Mouse (Mus musculus) hindbrain, embryonic 12.5 days (tissue): Measurements from ENCODE around the gene Chst12. TPM values are rescaled to one million over a fixed set of nuclear protein-coding genes. Genes with fewer than 3 reads are reported as not detected.
"Not testable (repeated sequence)": the region's sequence is repeated elsewhere in the genome, so short reads cannot be mapped to it uniquely, and the experiment has no call there.

Source experiments
- ATAC-seq: fragments of 200-750 bp; cut with Nextera tagmentation; 2 replicates; pipeline ENCODE4 v1.8.0; 2017; ENCODE audit warnings: moderate TSS enrichment; ENCODE audit not compliant: low FRiP score
- H3K27ac ChIP-seq: fragments of 300-500 bp; sonication (generic); 2 replicates; pipeline ENCODE4 v1.5.1; 2016; ENCODE audit warnings: mild to moderate bottlenecking
- H3K27me3 ChIP-seq: fragments of 300-500 bp; sonication (generic); 2 replicates; pipeline ENCODE4 v1.6.1; 2016; ENCODE audit warnings: mild to moderate bottlenecking
- H3K36me3 ChIP-seq: fragments of 300-500 bp; sonication (generic); 2 replicates; pipeline ENCODE4 v1.6.1; 2016; ENCODE audit warnings: mild to moderate bottlenecking
- H3K4me1 ChIP-seq: fragments of 300-500 bp; sonication (generic); 2 replicates; pipeline ENCODE4 v1.6.1; 2016
- H3K4me2 ChIP-seq: fragments of 300-500 bp; sonication (generic); replicated peaks from 2 replicates; pipeline ENCODE4 v1.6.1; 2016; ENCODE audit warnings: mild to moderate bottlenecking
- H3K4me3 ChIP-seq: fragments of 300-500 bp; sonication (generic); 2 replicates; pipeline ENCODE4 v1.5.1; 2016; ENCODE audit warnings: mild to moderate bottlenecking
- H3K9ac ChIP-seq: fragments of 300-500 bp; sonication (generic); 2 replicates; pipeline ENCODE4 v1.6.1; 2016; ENCODE audit warnings: mild to moderate bottlenecking, moderate library complexity
- H3K9me3 ChIP-seq: fragments of 300-500 bp; sonication (generic); replicated peaks from 2 replicates; pipeline ENCODE4 v1.6.1; 2016; ENCODE audit warnings: mild to moderate bottlenecking
- WGBS: fragments of 180-500 bp; shearing (Covaris S2); methylation state at CpG from one replicate; pipeline ENCODE4 v1.1.7; 2016; 5-methylcytosine and 5-hydroxymethylcytosine counted together
- polyA plus RNA-seq: library from polyadenylated mRNA; unstranded; fragments of >200 nt; fragmentation: Nextera tagmentation; extraction: Ambion mirVana; gene quantifications from 2 replicates; pipeline ENCODE4 v1.2.1, GENCODE M21; 2016

Gene Chst12
- 16.1 and 19.6 TPM in 2 replicates for polyA plus RNA-seq

GRCm38 (mm10) chr5:140505208-140505780 lies at the start of gene Chst12:
Chst12 (plus strand) TSS chr5:140505550.
- no peaks in the 10 kb centered on the region for H3K9me3 ChIP-seq
- H3K27me3 ChIP-seq, result peaks cover 5% of the 10 kb centered on the region; the same call in 1 of the 2 replicates
- 1% methylated on average over 37 of the region's 38 CpGs for WGBS
- peak within 1 kb of the TSS; percentile 44 for H3K27ac ChIP-seq
- no peaks in the 10 kb centered on the region for H3K36me3 ChIP-seq
- ATAC-seq, result peak; percentile 93
- H3K9ac ChIP-seq, result peak within 1 kb of the TSS; percentile 70
- peak within 1 kb of the TSS; percentile 57 for H3K4me3 ChIP-seq
- H3K4me2 ChIP-seq, result peak within 1 kb of the TSS; percentile 77
- H3K4me1 ChIP-seq, result peaks cover 58% of the 10 kb centered on the region

- no peaks in the 10 kb centered on the region for H3K36me3 ChIP-seq
- WGBS, result 77% methylated on average over 3 of the region's 3 CpGs
- H3K4me3 ChIP-seq, result no peak overlapping the region
- no peak overlapping the region for H3K27ac ChIP-seq
- H3K4me2 ChIP-seq, result no peak overlapping the region
- no peaks in the 10 kb centered on the region for H3K27me3 ChIP-seq
- ATAC-seq, result no peak
- no peak overlapping the region for H3K9ac ChIP-seq
- H3K4me1 ChIP-seq, result 0 out of 2 replicates have a peak, but pooled peaks cover 2% of the 10 kb centered on the region
- H3K9me3 ChIP-seq, result peaks cover 22% of the 10 kb centered on the region
Observed at GRCm38 (mm10) chr5:140461476-140461875, 43.9 kb upstream of the Chst12 start.

GRCm38 (mm10) chr5:140463151-140463550 lies 42.2 kb upstream of the Chst12 start:
- not testable (repeated sequence) for ATAC-seq, H3K4me1 ChIP-seq, H3K9ac ChIP-seq, H3K4me2 ChIP-seq, H3K4me3 ChIP-seq, H3K27me3 ChIP-seq, H3K36me3 ChIP-seq, H3K27ac ChIP-seq
- 80% methylated on average over 2 of the region's 2 CpGs for WGBS
- peaks cover 22% of the 10 kb centered on the region for H3K9me3 ChIP-seq

- Histone ChIP-seq H3K4me3 (no peak overlapping the region), H3K9me3 (peaks cover 22% of the 10 kb centered on the region), H3K4me2 (no peak overlapping the region), H3K27ac (no peak overlapping the region), H3K27me3 (no peaks in the 10 kb centered on the region), H3K9ac (no peak overlapping the region), H3K4me1 (peaks cover 2% of the 10 kb centered on the region; the same call in 1 of the 2 replicates), H3K36me3 (no peaks in the 10 kb centered on the region)
- ATAC-seq, result no peak
- WGBS, result 70% methylated on average over 2 of the region's 2 CpGs
Observed at GRCm38 (mm10) chr5:140464943-140465342, 40.4 kb upstream of the Chst12 start.

- Histone ChIP-seq H3K9ac (no peak overlapping the region), H3K9me3 (0 out of 2 replicates have a peak, but pooled peaks cover 3% of the 10 kb centered on the region), H3K36me3 (no peaks in the 10 kb centered on the region), H3K4me3 (no peak overlapping the region), H3K4me1 (no peaks in the 10 kb centered on the region; the same call in 1 of the 2 replicates), H3K27ac (no peak overlapping the region), H3K27me3 (no peaks in the 10 kb centered on the region), H3K4me2 (no peak overlapping the region)
- ATAC-seq, result no peak
- 80% methylated on average over 3 of the region's 3 CpGs for WGBS
Observed at GRCm38 (mm10) chr5:140472336-140472735, 33.0 kb upstream of the Chst12 start.

- Histone ChIP-seq H3K4me2 (no peak overlapping the region), H3K27ac (no peak overlapping the region), H3K36me3 (no peaks in the 10 kb centered on the region), H3K4me1 (no peaks in the 10 kb centered on the region), H3K9me3 (no peaks in the 10 kb centered on the region), H3K27me3 (no peaks in the 10 kb centered on the region; the same call in 1 of the 2 replicates), H3K9ac (no peak overlapping the region), H3K4me3 (no peak overlapping the region)
- ATAC-seq, result no peak
- 83% methylated on average over 4 of the region's 4 CpGs for WGBS
Observed at GRCm38 (mm10) chr5:140481458-140481857, 23.9 kb upstream of the Chst12 start.

GRCm38 (mm10) chr5:140491142-140491541 lies 14.2 kb upstream of the Chst12 start:
- H3K4me3 ChIP-seq, result no peak overlapping the region
- peaks cover 10% of the 10 kb centered on the region; the same call in 1 of the 2 replicates for H3K27me3 ChIP-seq
- H3K4me2 ChIP-seq, result no peak overlapping the region
- no peak for ATAC-seq
- no peaks in the 10 kb centered on the region for H3K36me3 ChIP-seq
- H3K9ac ChIP-seq, result no peak overlapping the region
- no peaks in the 10 kb centered on the region for H3K9me3 ChIP-seq
- H3K27ac ChIP-seq, result no peak overlapping the region
- 54% methylated on average over 6 of the region's 6 CpGs for WGBS
- H3K4me1 ChIP-seq, result no peaks in the 10 kb centered on the region

GRCm38 (mm10) chr5:140492684-140493233 lies 12.6 kb upstream of the Chst12 start:
- Histone ChIP-seq H3K36me3 (no peaks in the 10 kb centered on the region), H3K27ac (no peak overlapping the region), H3K4me1 (no peaks in the 10 kb centered on the region), H3K4me3 (no peak overlapping the region), H3K4me2 (no peak overlapping the region), H3K9ac (no peak overlapping the region), H3K27me3 (peaks cover 3% of the 10 kb centered on the region; the same call in 1 of the 2 replicates), H3K9me3 (no peaks in the 10 kb centered on the region)
- 25% methylated on average over 11 of the region's 11 CpGs for WGBS
- ATAC-seq, result no peak

- H3K36me3 ChIP-seq, result no peaks in the 10 kb centered on the region
- H3K4me2 ChIP-seq, result no peak overlapping the region
- no peak for ATAC-seq
- H3K27ac ChIP-seq, result no peak overlapping the region
- H3K4me1 ChIP-seq, result peaks cover 8% of the 10 kb centered on the region
- no peak overlapping the region for H3K9ac ChIP-seq
- no peaks in the 10 kb centered on the region for H3K9me3 ChIP-seq
- no peak overlapping the region for H3K4me3 ChIP-seq
- H3K27me3 ChIP-seq, result no peaks in the 10 kb centered on the region; the same call in 1 of the 2 replicates
- WGBS, result 86% methylated on average over 6 of the region's 6 CpGs
Observed at GRCm38 (mm10) chr5:140498176-140498575, 7.2 kb upstream of the Chst12 start.

GRCm38 (mm10) chr5:140500736-140501135 lies 4.6 kb upstream of the Chst12 start:
- H3K9ac ChIP-seq, result no peak overlapping the region
- no peak overlapping the region for H3K4me2 ChIP-seq
- ATAC-seq, result no peak
- H3K4me3 ChIP-seq, result no peak overlapping the region
- no peaks in the 10 kb centered on the region for H3K9me3 ChIP-seq
- H3K4me1 ChIP-seq, result peaks cover 16% of the 10 kb centered on the region
- 86% methylated on average over 6 of the region's 6 CpGs for WGBS
- H3K27ac ChIP-seq, result no peak overlapping the region
- H3K36me3 ChIP-seq, result no peaks in the 10 kb centered on the region
- H3K27me3 ChIP-seq, result peaks cover 5% of the 10 kb centered on the region; the same call in 1 of the 2 replicates

GRCm38 (mm10) chr5:140501982-140502836 lies 3.1 kb upstream of the Chst12 start:
- Histone ChIP-seq H3K4me3 (0 out of 2 replicates have a peak overlapping the region, but pooled peaks have one; percentile 11), H3K27ac (no peak overlapping the region), H3K36me3 (no peaks in the 10 kb centered on the region), H3K4me1 (peaks cover 29% of the 10 kb centered on the region), H3K4me2 (peak overlapping the region; percentile 48), H3K9me3 (no peaks in the 10 kb centered on the region), H3K9ac (peak overlapping the region; percentile 29; the same call in 1 of the 2 replicates), H3K27me3 (peaks cover 5% of the 10 kb centered on the region; the same call in 1 of the 2 replicates)
- 19% methylated on average over 12 of the region's 14 CpGs for WGBS
- no peak for ATAC-seq

- H3K4me3 ChIP-seq, result peak overlapping the region; percentile 11; the same call in 1 of the 2 replicates
- not testable (repeated sequence) for H3K36me3 ChIP-seq
Observed at GRCm38 (mm10) chr5:140502925-140503324, 2.4 kb upstream of the Chst12 start.

More at GRCm38 (mm10) chr5:140502925-140503324, 2.4 kb upstream of the Chst12 start:
- ATAC-seq, H3K27me3 ChIP-seq, H3K9me3 ChIP-seq, H3K27ac ChIP-seq: not testable (repeated sequence)
- 1% methylated on average over 12 of the region's 12 CpGs for WGBS
- Histone ChIP-seq H3K4me1 (peaks cover 35% of the 10 kb centered on the region), H3K9ac (peak overlapping the region; percentile 29; the same call in 1 of the 2 replicates), H3K4me2 (peak overlapping the region; percentile 48)
